Mouse (Mus musculus): ENCODE data around the gene Fcgr3.
A peak's percentile ranks its signal among the peaks of the same experiment; 100 is the strongest.

The Fcgr3 gene

DNA sequence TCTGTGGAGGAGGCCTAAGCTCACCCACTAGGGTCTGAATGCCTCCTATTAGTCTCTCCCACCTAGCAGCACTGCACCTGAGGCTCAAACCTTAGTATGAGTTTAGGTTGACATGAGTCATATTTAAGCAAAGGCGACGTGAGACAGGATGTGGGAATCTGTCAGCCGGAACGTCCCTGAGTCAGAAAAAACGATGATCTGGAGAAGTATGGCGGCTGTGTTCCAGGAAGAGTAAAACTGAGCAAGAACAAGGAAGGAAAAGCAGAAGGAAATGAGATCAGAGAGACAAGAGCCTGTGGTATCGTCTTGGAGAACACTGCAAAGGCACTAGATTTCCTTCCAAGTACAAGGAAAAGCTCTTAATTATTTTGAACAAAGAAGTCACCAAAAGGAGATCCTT is 14.0 kb downstream of the Fcgr3 start:
- DNase-seq (ENCODE audit: low read depth, low spot score), result no peak

DNA sequence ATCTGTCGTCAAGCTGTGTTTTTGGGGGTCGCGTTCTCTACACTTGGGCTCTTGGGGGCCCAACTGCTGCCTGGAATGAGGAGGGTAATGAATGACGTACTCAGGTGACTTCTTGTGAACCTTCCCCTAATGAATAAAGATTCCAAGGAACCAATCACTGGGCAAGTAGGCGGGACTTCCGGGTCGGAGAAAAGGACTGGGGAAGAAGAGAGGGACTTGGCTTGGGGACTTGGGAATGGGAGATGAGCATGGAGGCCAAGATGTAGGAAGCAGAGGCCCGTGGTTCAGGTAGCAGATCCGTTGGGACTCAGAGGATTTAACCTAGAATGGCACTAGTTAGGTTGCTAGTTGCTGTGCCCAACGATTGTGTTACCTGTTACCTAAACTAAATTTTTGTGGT is 15.5 kb downstream of the Fcgr3 start:
- no peak for DNase-seq (ENCODE audit: low read depth, low spot score)

DNA sequence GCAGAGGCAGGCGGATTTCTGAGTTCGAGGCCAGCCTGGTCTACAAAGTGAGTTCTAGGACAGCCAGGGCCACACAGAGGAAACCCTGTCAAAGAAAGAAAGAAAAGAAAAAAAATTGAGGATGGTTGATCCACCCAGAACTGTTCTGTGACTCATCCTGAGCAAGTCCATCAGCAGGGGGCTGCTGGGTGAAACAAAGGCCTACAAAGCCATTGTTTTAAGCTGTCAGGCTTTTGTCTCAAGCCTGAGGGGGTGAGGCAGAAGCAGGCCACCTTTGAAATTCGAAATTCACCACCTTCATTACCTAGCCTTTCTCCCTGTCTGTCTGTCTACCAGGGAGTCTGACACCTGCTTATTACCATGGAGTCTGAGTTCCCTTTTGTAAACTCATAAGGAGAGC is 18.2 kb downstream of the Fcgr3 start:
- DNase-seq (ENCODE audit: low read depth, low spot score), result no peak

DNA sequence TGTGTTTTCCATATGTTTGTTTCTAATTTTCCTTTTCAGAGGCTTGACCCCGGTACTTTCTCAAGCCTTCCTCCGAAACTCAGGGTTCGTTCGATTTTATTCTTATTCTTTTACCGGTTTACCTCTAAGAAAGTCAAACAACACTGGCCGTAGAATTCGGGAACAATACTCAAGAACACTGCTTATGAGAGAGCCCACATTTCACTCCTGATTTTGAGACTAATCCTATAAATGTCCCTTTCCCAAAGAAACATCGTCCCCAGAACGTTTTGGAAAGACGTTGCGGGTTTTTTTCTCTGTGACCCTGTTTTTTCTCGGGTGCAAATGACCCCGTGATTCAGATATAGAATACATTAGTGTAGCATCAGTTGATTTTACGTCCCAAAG is 19.7 kb downstream of the Fcgr3 start:
- peak; percentile 71 for DNase-seq (ENCODE audit: low read depth, low spot score)

DNA sequence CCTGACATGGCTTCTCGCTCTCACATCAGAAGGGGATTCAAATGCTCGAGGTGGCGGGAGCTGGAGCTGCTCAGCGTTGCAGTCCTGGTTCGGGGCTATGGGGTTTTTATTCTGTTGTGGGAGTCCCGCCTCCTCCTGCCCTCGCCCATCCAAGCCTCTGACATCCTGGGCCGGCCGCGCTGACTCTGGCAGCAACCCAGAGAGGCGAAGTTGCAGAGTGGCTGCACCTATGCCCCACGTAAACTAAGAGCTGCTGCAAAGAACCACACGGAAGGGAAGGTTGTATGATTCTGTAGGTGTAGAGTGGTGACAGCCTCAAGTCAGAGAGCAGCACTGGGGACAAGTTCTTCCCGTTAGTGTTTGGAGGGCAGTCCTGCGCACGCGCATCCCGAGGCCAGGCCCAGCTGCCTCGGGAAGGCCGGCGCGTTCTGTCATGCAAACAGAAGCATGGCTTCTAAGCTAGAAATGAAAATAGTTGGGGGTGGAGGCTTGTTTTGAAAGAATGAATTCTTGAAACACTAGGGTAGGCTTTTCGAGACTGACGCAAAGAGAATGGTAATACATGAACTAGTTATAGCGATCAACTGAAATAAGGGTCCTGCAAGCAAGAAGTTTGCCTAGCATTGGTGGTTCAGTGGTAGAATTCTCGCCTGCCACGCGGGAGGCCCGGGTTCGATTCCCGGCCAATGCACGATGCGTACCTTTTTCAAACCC is 20.2 kb downstream of the Fcgr3 start:
- DNase-seq (ENCODE audit: low read depth, low spot score), result peak; percentile 95

DNA sequence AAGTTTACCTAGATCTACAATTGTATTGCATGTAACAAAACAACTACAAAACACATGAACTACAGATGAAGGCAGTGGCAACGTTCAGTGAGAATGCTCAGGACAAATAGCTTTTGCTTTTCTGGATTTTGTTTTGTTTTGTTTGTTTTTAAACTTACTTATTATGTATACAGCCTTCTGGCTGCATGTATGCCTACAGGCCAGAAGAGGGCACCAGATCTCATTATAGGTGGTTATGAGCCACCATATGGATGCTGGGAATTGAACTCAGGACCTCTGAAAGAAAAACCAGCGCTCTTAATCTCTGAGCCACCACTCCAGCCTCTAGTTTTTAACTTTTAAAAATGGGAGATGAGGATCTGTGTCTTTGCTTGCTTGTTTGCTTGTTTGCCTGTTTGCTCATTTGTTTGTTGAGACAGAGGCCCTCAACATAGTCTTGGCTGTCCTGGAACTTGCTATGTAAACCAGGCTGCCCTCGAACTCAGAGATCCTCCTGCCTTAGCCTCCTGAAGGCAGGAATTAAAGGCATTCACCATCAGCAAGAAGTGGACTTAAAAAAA is 21.1 kb downstream of the Fcgr3 start:
- peak; percentile 68 for DNase-seq (ENCODE audit: low read depth, low spot score)

DNA sequence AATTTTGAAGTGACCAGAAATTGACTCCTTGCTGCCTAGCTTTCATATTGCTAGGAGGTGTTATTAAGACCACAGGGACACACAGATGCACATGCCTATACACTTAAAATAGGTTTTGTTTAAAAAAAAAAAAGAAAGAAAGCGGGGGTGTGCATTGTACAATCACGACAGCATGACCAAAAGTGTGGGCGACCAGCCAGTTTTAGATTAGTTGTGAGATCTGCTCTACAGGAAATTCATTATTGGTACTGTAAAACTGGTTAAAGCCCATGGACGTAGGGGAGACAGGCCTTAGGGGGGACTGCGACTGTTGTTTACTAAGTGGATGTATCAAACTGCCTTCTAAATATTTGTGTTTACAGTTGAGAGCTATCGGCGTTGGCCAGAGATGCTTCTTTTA is 24.9 kb downstream of the Fcgr3 start:
- no peak for DNase-seq (ENCODE audit: low read depth, low spot score)

DNA sequence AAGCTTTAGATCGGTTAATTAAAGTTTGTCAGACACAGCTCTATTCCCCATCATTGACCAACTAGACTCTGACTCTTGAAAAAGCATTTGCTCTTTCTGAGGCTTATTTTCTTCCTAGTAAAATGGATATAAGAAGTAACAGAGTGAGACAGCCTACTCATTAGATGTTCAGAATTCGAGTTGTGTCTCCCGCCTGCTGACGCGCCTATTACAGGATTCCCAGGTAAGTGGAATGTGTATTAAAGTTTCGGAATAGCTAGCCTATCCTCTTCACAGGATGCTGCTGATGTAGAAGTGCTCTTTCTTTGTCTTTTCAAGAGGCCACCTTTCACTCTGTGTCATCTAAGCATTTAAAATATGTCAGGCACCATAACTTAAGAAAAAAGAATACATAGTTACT is 25.6 kb downstream of the Fcgr3 start:
- no peak for DNase-seq (ENCODE audit: low read depth, low spot score)

DNA sequence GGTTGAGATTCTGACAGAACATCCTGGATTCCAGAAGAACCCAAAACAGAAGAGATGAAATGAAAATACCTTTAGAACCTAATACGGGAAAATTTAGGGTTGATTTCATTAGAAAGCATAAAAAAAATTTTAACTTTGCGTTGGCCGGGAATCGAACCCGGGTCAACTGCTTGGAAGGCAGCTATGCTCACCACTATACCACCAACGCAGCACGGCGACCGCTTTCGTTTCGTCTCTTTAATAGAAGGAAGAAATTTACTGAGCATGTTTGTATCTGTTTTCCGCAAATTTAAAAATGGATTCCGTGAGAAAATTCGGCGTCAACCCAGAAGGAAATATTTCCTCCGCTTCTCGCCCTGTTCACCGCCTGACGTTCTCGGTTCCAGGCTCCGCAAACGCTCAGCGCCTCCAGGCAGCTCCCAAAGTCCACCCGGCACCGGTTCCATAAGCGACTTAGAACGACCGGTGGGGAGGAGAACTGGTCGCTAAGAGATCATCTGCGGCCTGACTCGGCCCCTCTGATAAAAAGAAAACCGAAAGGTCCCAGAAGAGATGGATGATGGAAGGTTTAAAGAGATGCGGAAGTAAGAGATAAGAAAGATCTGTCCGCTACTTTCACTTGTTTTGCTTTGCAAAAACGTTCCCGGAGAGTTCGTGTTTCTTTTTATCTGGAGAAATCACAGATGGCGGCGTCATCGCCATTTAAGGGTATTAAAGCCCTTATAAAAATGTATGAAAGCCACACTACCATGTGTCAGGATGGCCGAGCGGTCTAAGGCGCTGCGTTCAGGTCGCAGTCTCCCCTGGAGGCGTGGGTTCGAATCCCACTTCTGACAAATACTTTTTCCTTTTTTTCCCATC is 26.6 kb downstream of the Fcgr3 start:
- DNase-seq (ENCODE audit: low read depth, low spot score), result peak; percentile 93

DNA sequence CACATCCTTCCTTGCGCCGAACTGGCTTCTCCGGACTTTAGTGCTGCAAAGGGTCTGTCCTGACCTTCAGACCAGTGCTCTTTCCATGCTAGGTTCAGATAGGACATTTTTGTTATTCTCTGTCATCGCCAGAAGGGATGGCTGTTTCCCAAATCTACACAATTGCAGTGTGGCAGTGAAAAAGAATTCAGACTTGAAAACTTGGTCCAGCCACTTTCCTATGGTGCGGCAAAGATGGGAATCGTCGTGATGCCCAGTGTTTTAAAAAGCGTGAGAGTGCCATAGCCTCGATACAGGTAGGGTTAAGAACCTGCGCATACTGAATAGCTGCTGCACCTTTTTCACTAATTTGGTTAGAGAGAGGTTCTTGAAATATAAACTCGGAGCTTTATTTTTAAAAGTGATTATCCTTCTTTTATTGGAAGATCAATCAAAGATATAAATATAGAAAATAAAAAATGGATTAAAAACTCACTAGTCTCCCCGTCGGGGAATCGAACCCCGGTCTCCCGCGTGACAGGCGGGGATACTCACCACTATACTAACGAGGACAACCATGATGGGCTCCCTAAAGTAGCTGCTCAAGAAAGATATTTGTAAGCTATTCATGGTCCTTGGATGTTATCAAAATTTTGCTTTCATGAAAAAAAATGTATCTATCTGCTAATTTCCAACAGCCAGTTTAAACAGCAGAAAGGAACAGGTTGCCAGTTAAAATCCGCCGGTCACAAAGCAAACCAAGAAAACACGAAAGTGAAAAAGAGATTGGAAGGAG is 28.0 kb downstream of the Fcgr3 start:
- DNase-seq (ENCODE audit: low read depth, low spot score), result peak; percentile 90

DNA sequence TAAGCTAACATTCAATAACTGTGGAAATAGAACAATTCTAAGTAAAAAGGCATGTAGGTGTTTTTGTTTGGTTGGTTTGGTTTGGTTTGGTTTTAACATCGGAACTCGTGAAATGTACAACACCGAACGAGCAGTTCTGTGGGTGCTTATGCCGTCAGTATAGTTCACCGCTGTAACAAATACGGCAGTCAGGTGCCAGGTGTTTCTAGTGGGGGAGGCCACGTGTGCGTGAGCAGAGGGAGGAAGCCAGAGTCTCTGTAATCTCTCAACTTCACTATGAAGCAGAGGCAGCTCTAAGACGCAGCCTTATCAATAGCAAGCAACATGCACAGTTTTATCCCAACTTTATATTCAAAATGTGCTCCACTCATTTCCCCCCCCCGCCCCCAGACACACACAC is 29.1 kb downstream of the Fcgr3 start:
- DNase-seq (ENCODE audit: low read depth, low spot score), result peak; percentile 79

DNA sequence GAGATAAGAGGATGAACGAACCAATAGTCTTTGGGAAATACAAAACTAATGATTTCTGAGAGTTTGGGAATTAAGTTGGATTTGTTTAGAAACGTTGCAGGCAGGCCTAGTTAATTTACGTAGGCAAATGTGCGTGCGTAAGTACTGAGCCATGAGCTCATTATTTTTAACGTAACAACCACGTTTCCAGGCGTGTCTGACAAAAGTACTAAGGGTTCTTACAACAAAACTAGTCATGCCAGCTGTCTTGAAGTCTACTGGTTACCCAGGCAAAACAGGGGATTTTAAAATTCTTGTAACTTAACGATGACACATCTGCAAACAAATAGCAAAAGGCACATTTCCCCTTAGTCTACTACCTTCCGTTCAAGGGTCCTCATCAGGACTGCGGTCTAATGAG is 30.5 kb downstream of the Fcgr3 start:
- peak; percentile 87 for DNase-seq (ENCODE audit: low read depth, low spot score)

DNA sequence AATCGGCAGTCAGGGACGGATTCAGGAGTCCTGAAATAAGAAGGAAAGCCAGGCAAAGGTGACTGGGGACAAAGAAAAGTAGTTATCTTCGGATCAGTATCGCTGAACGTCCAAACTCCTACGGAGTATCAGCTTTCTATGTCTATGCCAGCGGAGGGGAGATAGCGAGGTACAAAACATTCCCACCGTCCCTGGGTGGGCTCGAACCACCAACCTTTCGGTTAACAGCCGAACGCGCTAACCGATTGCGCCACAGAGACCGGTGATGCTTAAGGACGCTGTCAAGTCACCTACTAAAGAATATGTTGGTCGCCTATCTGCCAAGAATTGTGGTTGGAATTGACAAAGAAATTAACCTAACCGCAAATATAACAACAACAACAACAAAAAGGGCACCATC is 31.0 kb downstream of the Fcgr3 start:
- DNase-seq (ENCODE audit: low read depth, low spot score), result peak; percentile 87

DNA sequence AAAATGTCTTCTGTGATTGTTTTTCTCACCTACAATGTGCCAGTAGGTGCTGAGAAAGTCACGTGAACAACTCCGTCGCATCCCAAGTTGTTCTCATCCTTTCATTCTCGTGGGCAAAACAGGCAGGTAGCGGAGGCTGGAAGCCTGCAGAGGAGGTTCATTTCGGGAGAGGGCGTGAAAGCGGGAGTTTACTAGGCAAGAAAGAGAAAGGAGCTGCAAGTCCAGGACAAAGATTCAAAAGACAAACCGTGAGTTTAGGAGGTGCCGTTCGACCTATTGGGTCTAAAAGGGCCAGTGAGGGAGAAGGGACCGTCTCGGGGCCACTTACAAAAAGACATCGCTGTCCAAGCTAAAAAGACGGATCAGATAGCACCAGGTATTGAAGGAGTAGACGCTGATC is 31.5 kb downstream of the Fcgr3 start:
- DNase-seq (ENCODE audit: low read depth, low spot score), result no peak

DNA sequence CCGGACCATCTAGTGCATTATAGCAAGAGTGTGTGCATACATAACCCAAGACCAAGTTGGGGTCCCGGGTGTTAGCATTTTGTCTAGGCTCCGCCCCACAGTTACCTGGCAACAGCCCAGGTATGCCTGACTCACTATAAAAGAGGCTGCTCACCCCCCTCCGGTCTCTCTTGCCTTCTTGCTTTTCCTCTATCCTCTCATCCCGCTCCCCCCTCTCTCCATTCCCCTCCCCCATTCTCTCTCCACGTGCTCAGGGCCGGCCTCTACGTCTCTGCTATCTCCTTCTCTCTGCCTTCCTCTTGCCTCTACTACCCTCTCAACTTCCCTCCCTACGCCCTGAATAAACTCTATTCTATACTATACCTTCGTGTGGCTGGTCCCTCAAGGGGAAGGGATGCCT is 32.0 kb downstream of the Fcgr3 start:
- no peak for DNase-seq (ENCODE audit: low read depth, low spot score)

DNA sequence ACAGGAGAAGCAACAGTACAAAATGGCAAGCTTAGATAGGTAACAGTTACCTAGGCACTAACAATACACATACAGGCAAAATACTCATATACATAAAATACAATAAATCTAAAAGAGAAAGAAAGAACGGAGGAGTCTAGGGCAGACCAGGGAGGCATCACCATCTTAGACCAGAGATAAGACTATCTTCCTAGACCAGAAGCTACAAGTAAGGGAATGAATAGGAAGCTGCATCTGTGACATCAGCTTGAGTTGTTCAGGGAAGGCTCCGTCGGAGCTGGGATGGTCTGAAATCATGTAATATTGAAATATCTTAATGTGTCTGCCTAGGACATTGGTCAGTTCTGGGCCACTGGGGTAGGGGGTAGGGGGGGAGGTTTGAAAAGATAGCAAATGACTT is 33.0 kb downstream of the Fcgr3 start:
- DNase-seq (ENCODE audit: low read depth, low spot score), result no peak

DNA sequence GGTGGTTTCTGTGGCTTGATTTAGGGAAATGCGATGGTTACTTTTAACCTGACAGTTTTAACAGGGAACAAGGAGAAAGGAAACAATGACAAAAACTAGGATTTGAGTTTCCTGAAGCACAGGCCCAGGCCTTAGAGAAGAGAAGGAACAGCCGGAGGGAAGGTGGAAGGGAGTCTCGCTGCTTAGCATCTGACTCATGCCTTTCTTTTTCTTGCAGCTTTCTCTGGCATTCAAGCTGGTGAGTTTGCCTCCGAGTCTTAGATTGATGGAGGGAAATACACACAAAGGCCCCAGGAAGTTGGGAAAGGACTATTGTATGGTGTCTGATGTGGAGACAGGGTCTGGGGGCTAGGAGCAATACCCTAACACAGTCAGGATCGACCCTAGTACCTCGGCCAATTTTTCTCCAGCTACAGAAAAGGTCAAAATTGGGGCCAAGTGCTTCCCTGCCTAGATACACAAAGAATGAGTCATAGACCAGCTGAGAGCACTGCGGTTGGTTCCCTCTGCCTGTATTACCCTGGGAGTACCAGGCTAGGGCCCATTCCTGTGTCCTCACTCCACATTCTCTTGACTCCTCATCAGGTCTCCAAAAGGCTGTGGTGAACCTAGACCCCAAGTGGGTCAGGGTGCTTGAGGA is 45.3 kb downstream of the Fcgr3 start:
- DNase-seq (ENCODE audit: low read depth, low spot score), result no peak

DNA sequence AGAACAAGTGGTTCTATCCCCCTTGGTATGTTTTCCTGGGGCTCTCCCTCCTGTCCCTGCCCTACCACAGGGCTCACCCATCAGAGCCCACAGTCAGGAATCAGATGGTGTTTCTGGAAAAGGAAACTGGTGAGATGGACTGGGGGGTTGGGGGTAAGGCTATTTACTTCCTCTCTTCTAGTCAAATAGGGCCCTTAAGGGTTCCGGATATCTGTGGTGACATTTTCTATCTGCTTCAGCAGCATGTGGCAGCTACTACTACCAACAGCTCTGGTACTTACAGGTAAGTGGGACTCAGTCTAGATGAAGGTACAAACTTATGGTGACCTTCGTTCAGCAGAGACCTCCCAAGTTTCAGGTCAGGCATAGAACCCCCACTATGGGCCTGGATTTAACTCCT is 46.0 kb downstream of the Fcgr3 start, which contains the start of gene Fcgr4:
TSS of gene Fcgr4 (plus strand) at position 184 of the 400 bp plus-strand sequence.
- DNase-seq (ENCODE audit: low read depth, low spot score), result no peak

DNA sequence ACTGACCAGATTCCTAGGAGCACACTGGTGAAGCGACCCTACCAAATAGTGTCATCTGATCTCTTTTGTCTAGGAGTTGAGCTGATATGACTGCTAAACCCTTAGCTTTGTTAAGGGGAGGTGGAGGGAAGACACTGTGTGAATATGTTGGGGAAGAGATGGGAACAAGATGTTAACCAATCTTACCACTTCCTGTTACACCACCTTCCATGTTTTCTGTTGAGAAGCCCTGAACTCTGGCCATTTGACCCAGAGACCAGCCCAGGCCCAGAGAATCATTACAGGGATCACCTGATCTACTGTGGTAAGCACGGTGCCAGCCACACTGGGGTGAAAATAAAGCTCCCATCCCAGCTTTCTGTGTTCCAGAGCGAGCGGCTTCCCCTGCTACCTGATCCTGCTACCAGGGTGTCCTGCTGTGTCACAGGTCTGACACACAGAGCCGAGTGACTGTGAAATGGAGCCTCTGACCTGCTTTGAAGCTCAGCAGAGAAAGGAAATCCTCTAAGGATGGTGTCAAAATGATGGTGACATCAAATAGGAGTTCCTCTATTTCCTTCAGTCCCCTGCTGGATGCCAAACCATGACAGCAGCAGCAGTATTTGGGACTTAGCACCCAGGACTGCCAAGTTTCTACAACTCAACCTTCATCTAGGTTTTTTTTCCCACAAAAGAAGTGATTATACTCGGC is 47.1 kb downstream of the Fcgr3 start:
- no peak for DNase-seq (ENCODE audit: low read depth, low spot score)

DNA sequence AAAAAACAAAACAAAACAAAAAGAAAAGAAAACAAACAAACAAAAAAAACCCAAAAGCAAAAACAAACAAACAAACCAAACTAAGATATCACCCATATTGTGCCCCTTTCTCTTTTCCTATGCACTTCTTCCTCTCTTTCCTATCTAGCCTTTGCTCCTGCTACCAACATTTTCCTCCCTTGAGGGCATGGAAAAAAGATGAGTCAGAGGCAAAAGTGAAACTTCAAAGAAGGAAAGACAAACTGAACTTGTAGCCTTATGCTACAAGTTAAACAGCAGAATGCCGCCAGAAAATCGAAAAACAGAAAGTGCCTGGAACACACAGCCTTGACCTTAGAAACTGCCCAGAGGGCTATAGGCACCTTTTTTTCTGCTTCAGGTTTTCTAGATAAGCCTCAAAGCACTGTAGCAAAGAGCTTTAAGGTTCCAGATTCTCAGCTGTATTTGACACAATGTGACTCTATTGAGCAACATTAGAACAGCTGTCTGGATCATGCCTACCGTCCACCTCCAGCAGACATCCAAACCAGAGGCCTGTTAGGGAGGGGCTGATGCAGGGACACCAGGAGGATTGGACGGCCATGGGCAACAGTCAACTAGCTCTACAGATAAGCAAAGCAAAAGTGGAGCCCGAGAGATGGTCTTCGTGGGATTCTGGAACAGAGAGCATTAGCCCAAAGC is 47.9 kb downstream of the Fcgr3 start:
- DNase-seq (ENCODE audit: low read depth, low spot score), result no peak

Data from A20 (cell line).